Mouse (Mus musculus) inflammation-experienced regulatory T-cells, adult 6 months (primary cell): ENCODE measurements around the gene Palm. TPM values are rescaled to one million over a fixed set of nuclear protein-coding genes. Genes with fewer than 3 reads are reported as not detected.

ENCODE experiments used
- ATAC-seq: one replicate; pipeline ENCODE4 v1.8.0; 2017
- polyA plus RNA-seq, 3 experiments: library from polyadenylated mRNA; unstranded; fragments of 100-300 nt; shearing (Covaris generic); gene quantifications; one replicate each; pipeline ENCODE4 v1.2.1; 2017

Palm gene
- polyA plus RNA-seq, 3 experiments from 2014 or later: 0.43 TPM; not detected in 2

GRCm38 (mm10) chr10:79856704-79857451, 63.5 kb downstream of the Palm start:
- ATAC-seq: no peak

- ATAC-seq: no peak
These were observed 64.1 kb downstream of the Palm start for GRCm38 (mm10) chr10:79857452-79857811.

- no peak for ATAC-seq
These were observed 64.5 kb downstream of the Palm start for GRCm38 (mm10) chr10:79857894-79858293.

GRCm38 (mm10) chr10:79858416-79859074, 65.2 kb downstream of the Palm start:
- no peak for ATAC-seq

GRCm38 (mm10) chr10:79859116-79859515, 65.7 kb downstream of the Palm start:
- ATAC-seq: no peak

- no peak for ATAC-seq
These were observed 66.9 kb downstream of the Palm start for GRCm38 (mm10) chr10:79860079-79860911.

GRCm38 (mm10) chr10:79861230-79862048, 68.1 kb downstream of the Palm start:
- ATAC-seq: no peak

- ATAC-seq: no peak
These were observed 68.8 kb downstream of the Palm start for GRCm38 (mm10) chr10:79862049-79862788.

GRCm38 (mm10) chr10:79862925-79863324, 69.6 kb downstream of the Palm start:
- no peak for ATAC-seq

GRCm38 (mm10) chr10:79864351-79865188, 71.2 kb downstream of the Palm start:
- ATAC-seq: no peak

GRCm38 (mm10) chr10:79865189-79865601, 71.8 kb downstream of the Palm start:
- ATAC-seq: no peak

- ATAC-seq: no peak
These were observed 72.5 kb downstream of the Palm start for GRCm38 (mm10) chr10:79865801-79866295.

GRCm38 (mm10) chr10:79866601-79867000, 73.2 kb downstream of the Palm start:
- no peak for ATAC-seq

Other genes starting within 250 kb of the Palm start
- gene Mier2, start 238.4 kb upstream of the Palm start, polyA plus RNA-seq: 10 to 100 TPM; 11.6 to 15.0 (median 13.1) TPM
- gene Theg, start 206.2 kb upstream of the Palm start, polyA plus RNA-seq: not detected
- gene C2cd4c, start 179.5 kb upstream of the Palm start, polyA plus RNA-seq: not detected
- gene Shc2, start 155.7 kb upstream of the Palm start, polyA plus RNA-seq: not detected
- gene Odf3l2, start 147.8 kb upstream of the Palm start, polyA plus RNA-seq: not detected
- not detected for gene Madcam1, start 129.0 kb upstream of the Palm start, polyA plus RNA-seq
- 10 to 100 TPM; 15.9 to 25.7 (median 17.5) TPM for gene Tpgs1, start 124.2 kb upstream of the Palm start, polyA plus RNA-seq
- 10 to 100 TPM; 13.9 to 26.7 (median 20.5) TPM for gene Cdc34, start 111.4 kb upstream of the Palm start, polyA plus RNA-seq
- gene Gzmm, start 104.6 kb upstream of the Palm start, polyA plus RNA-seq: 1 to 10 TPM in 1 of 3 experiments, under 1 TPM in 2; 0.62 to 3.2 (median 0.94) TPM
- gene Bsg, start 89.1 kb upstream of the Palm start, polyA plus RNA-seq: 100 to 1,000 TPM; 116 to 152 (median 121) TPM
- gene Hcn2, start 76.9 kb upstream of the Palm start, polyA plus RNA-seq: not detected
- 10 to 100 TPM; 10.6 to 19.2 (median 17.1) TPM for gene Polrmt, start 47.0 kb upstream of the Palm start, polyA plus RNA-seq
- gene Fgf22, start 38.5 kb upstream of the Palm start, polyA plus RNA-seq: under 1 TPM in 1 of 3 experiments, not detected in 2; 0.24 TPM
- 1 to 10 TPM; 2.1 to 2.8 (median 2.7) TPM for gene Rnf126, start 26.6 kb upstream of the Palm start, polyA plus RNA-seq
- gene Fstl3, start 16.3 kb upstream of the Palm start, polyA plus RNA-seq: 1 to 10 TPM in 1 of 3 experiments, under 1 TPM in 1, not detected in 1; 0.21 to 1.2 TPM
- 1 to 10 TPM in 1 of 3 experiments, under 1 TPM in 1, not detected in 1; 0.57 to 1.1 TPM for gene Prss57, start 2.6 kb upstream of the Palm start, polyA plus RNA-seq
- gene Misp, start 27.4 kb downstream of the Palm start, polyA plus RNA-seq: not detected
- gene Ptbp1, start 60.9 kb downstream of the Palm start, polyA plus RNA-seq: 100 to 1,000 TPM in 2 of 3 experiments, 10 to 100 TPM in 1; 97.4 to 169 (median 149) TPM
- not detected for gene Prtn3, start 80.9 kb downstream of the Palm start, polyA plus RNA-seq
- 1 to 10 TPM; 1.6 to 3.3 (median 2.2) TPM for gene Plppr3, start 81.1 kb downstream of the Palm start, polyA plus RNA-seq
- not detected for gene Elane, start 92.7 kb downstream of the Palm start, polyA plus RNA-seq
- not detected for gene Cfd, start 97.3 kb downstream of the Palm start, polyA plus RNA-seq
- 1 to 10 TPM; 5.7 to 7.9 (median 7.1) TPM for gene Med16, start 115.4 kb downstream of the Palm start, polyA plus RNA-seq
- 1 to 10 TPM in 1 of 3 experiments, not detected in 2; 5.5 TPM for gene Gm26602, start 117.3 kb downstream of the Palm start, polyA plus RNA-seq
- gene Kiss1r, start 123.4 kb downstream of the Palm start, polyA plus RNA-seq: not detected
- gene R3hdm4, start 127.6 kb downstream of the Palm start, polyA plus RNA-seq: 100 to 1,000 TPM in 1 of 3 experiments, 10 to 100 TPM in 2; 96.5 to 106 (median 96.9) TPM
- gene Arid3a, start 133.5 kb downstream of the Palm start, polyA plus RNA-seq: 1 to 10 TPM; 2.1 to 3.5 (median 2.4) TPM
- 10 to 100 TPM; 66.6 to 85.2 (median 74.2) TPM for gene Wdr18, start 166.6 kb downstream of the Palm start, polyA plus RNA-seq
- under 1 TPM in 2 of 3 experiments, not detected in 1; 0.16 to 0.20 TPM for gene Grin3b, start 177.1 kb downstream of the Palm start, polyA plus RNA-seq
- 1 to 10 TPM; 2.0 to 2.5 (median 2.0) TPM for gene Tmem259, start 190.8 kb downstream of the Palm start, polyA plus RNA-seq
- 100 to 1,000 TPM; 672 to 989 (median 979) TPM for gene Cnn2, start 195.0 kb downstream of the Palm start, polyA plus RNA-seq
- gene Abca7, start 202.9 kb downstream of the Palm start, polyA plus RNA-seq: 10 to 100 TPM; 10.7 to 14.2 (median 13.3) TPM
- gene Arhgap45, start 223.1 kb downstream of the Palm start, polyA plus RNA-seq: 100 to 1,000 TPM; 242 to 254 (median 251) TPM
- 100 to 1,000 TPM; 137 to 227 (median 211) TPM for gene Polr2e, start 246.2 kb downstream of the Palm start, polyA plus RNA-seq